Mouse (Mus musculus) thymus, adult 2 months (tissue): ENCODE measurements at regions not wholly inside any gene's neighbourhood (a gene's known extent, or its start where the extent isn't known, plus 50 kb on each side); places are given as distances from the start of the nearest gene placed in this dataset.

Experiments used
- CTCF ChIP-seq: fragments of 200-500 bp; IDR thresholded peaks from 2 replicates; pipeline ENCODE4 v1.5.1; 2012; ENCODE audit warnings: mild to moderate bottlenecking, control low read depth, low read length, moderate library complexity, borderline replicate concordance; ENCODE audit not compliant: control insufficient read depth, poor library complexity, insufficient read depth; ENCODE audit errors: extremely low read depth
- POLR2A ChIP-seq: fragments of 200-500 bp; IDR thresholded peaks from 2 replicates; pipeline ENCODE4 v1.6.1; 2012; ENCODE audit warnings: mild to moderate bottlenecking, low read length, control low read depth, moderate library complexity; ENCODE audit not compliant: control insufficient read depth, poor library complexity, insufficient read depth; ENCODE audit errors: extremely low read depth

- TF ChIP-seq CTCF = no peak
- no peak for TF ChIP-seq POLR2A
These were observed 388.8 kb upstream of the Actbl2 start for GRCm38 (mm10) chr13:110865902-110866512.
